ENCODE assay signal across 16 mouse cellular contexts in genomic region chr3:65933726-65934125, GRCm38 (mm10). TPM values are rescaled to one million over a fixed set of nuclear protein-coding genes. Genes with fewer than 3 reads are reported as not detected.
DNase-seq lines count a peak whose midpoint lies in the region.
"Had no signal": no experiment of that assay in that cellular context is flagged by ENCODE, and none has a peak within 500 bp of the region (broad histone marks: within the 10 kb centered on the region; RNA-seq: fewer than 3 reads in every experiment).

No protein-coding gene starts in this region.

- intact Hi-C loops in heart, postnatal 14 days (cut with DNase I) = loop anchor here (5.0 kb wide), 2 partner anchors 551 to 946 kb away; no protein-coding TSS in a partner anchor
- intact Hi-C loops in heart, postnatal 25 days (cut with DNase I) = loop anchor here (10.0 kb wide), 1 partner anchor 949 kb away; no protein-coding TSS in a partner anchor
- intact Hi-C loops in left cerebral cortex, postnatal 4 days (cut with DNase I) = loop anchor here (5.0 kb wide), 1 partner anchor 541 kb away; the partner anchor contains the start of gene Ssr3

- peak; percentile 76 to 77 for DNase-seq in cerebellum, postnatal 10 days
- DNase-seq in cerebellum, adult 11 months = no peak
- DNase-seq in heart, postnatal 14 days = peak; percentile 44 to 65
- no peak for DNase-seq in heart, postnatal 25 days (ENCODE audit: low spot score)
- DNase-seq in left cerebral cortex, postnatal 4 days = peak; percentile 32
- DNase-seq in left cerebral cortex, adult 18-20 months (ENCODE audit: low spot score in 2 of 2) = no peak
- peak; percentile 86 for DNase-seq in adrenal gland, postnatal 14 days
- DNase-seq in thymus, postnatal 14 days = no peak
- DNase-seq: cerebellum, adult 11-12 months; embryo, embryonic 11 days; forebrain, postnatal 0 days; kidney, postnatal 10 days; lung, adult 2 months; lung, postnatal 36 days; retina, postnatal 1 day; thymus, adult 2 months had no signal

RNA-seq across cellular contexts. Expression of gene Ccnl1, which starts 24.3 kb away (rescaled TPM):
- total RNA-seq in heart, postnatal 14 days (2021) = 10 to 100 TPM; 33.6 TPM
- 10 to 100 TPM; 19.0 to 23.4 TPM for total RNA-seq in heart, postnatal 25 days (2021)
- 10 to 100 TPM; 65.7 to 72.1 TPM for total RNA-seq in left cerebral cortex, postnatal 4 days (2021)
- 10 to 100 TPM; 45.9 to 50.5 TPM for total RNA-seq in left cerebral cortex, adult 18-20 months (2021)
- total RNA-seq in adrenal gland, postnatal 14 days (2021) = 91.4 and 116 TPM in 2 replicates

Comparison
In these comparisons a context has a peak if more than half of its experiments do, and no peak if none do; other contexts are left out.
1. DNase-seq: peak in cerebellum, postnatal 10 days (2 of 2), heart, postnatal 14 days (2 of 2), left cerebral cortex, postnatal 4 days (single experiment) and adrenal gland, postnatal 14 days (single experiment); none in cerebellum, adult 11 months (single experiment), heart, postnatal 25 days (single experiment), left cerebral cortex, adult 18-20 months (0 of 2) and thymus, postnatal 14 days (single experiment).